Mouse (Mus musculus): ENCODE results near the gene Csrnp1. TPM values are rescaled to one million over a fixed set of nuclear protein-coding genes. Genes with fewer than 3 reads are reported as not detected.
A peak's percentile ranks its signal among the peaks of the same experiment; 100 is the strongest.

Csrnp1 gene
- total RNA-seq, 2 experiments from 2014 or later: 8.9 to 11.9 TPM

GRCm38 (mm10) chr9:119978811-119979441, 5.5 kb downstream of the Csrnp1 start:
- DNase-seq (ENCODE audit: low spot score in 2 of 2): peak in 1 of 2 experiments; percentile 46

GRCm38 (mm10) chr9:119978151-119978810, 6.2 kb downstream of the Csrnp1 start:
- DNase-seq (ENCODE audit: low spot score in 2 of 2): no peak

- peak in 1 of 2 experiments; percentile 49 for DNase-seq (ENCODE audit: low spot score in 2 of 2)
Observed at GRCm38 (mm10) chr9:119977557-119978060, 6.8 kb downstream of the Csrnp1 start.

- DNase-seq (ENCODE audit: low spot score in 2 of 2): no peak
Observed at GRCm38 (mm10) chr9:119976704-119977556, 7.5 kb downstream of the Csrnp1 start.

GRCm38 (mm10) chr9:119975286-119975685, 9.2 kb downstream of the Csrnp1 start:
- no peak for DNase-seq (ENCODE audit: low spot score in 2 of 2)

GRCm38 (mm10) chr9:119974609-119975008, 9.8 kb downstream of the Csrnp1 start:
- no peak for DNase-seq (ENCODE audit: low spot score in 2 of 2)

GRCm38 (mm10) chr9:119973869-119974520, 10.5 kb downstream of the Csrnp1 start:
- DNase-seq (ENCODE audit: low spot score in 2 of 2): no peak

GRCm38 (mm10) chr9:119973281-119973680, 11.2 kb downstream of the Csrnp1 start:
- DNase-seq (ENCODE audit: low spot score in 2 of 2): no peak

- DNase-seq (ENCODE audit: low spot score in 2 of 2): peak in 1 of 2 experiments; percentile 33
Observed at GRCm38 (mm10) chr9:119972582-119972981, 11.9 kb downstream of the Csrnp1 start.

GRCm38 (mm10) chr9:119972166-119972565, 12.3 kb downstream of the Csrnp1 start:
- no peak for DNase-seq (ENCODE audit: low spot score in 2 of 2)

- DNase-seq (ENCODE audit: low spot score in 2 of 2): peak in 1 of 2 experiments; percentile 74
Observed at GRCm38 (mm10) chr9:119970763-119971656, 13.4 kb downstream of the Csrnp1 start.

GRCm38 (mm10) chr9:119970221-119970620, 14.2 kb downstream of the Csrnp1 start:
- DNase-seq (ENCODE audit: low spot score in 2 of 2): no peak

GRCm38 (mm10) chr9:119969811-119970210, 14.6 kb downstream of the Csrnp1 start:
- no peak for DNase-seq (ENCODE audit: low spot score in 2 of 2)

- DNase-seq (ENCODE audit: low spot score in 2 of 2): no peak
Observed at GRCm38 (mm10) chr9:119966221-119966910, 18.1 kb downstream of the Csrnp1 start.

GRCm38 (mm10) chr9:119965186-119965585, 19.3 kb downstream of the Csrnp1 start:
- DNase-seq (ENCODE audit: low spot score in 2 of 2): no peak

- no peak for DNase-seq (ENCODE audit: low spot score in 2 of 2)
Observed at GRCm38 (mm10) chr9:119964206-119964605, 20.3 kb downstream of the Csrnp1 start.

- DNase-seq (ENCODE audit: low spot score in 2 of 2): no peak
Observed at GRCm38 (mm10) chr9:119962987-119963667, 21.3 kb downstream of the Csrnp1 start.

GRCm38 (mm10) chr9:119962216-119962615, 22.2 kb downstream of the Csrnp1 start:
- DNase-seq (ENCODE audit: low spot score in 2 of 2): no peak

GRCm38 (mm10) chr9:119958835-119959234, 25.6 kb downstream of the Csrnp1 start:
- DNase-seq (ENCODE audit: low spot score in 2 of 2): no peak

All from layer of hippocampus, postnatal 14 days (tissue).